Mouse (Mus musculus): ENCODE results near the gene Rnf39.

DNA sequence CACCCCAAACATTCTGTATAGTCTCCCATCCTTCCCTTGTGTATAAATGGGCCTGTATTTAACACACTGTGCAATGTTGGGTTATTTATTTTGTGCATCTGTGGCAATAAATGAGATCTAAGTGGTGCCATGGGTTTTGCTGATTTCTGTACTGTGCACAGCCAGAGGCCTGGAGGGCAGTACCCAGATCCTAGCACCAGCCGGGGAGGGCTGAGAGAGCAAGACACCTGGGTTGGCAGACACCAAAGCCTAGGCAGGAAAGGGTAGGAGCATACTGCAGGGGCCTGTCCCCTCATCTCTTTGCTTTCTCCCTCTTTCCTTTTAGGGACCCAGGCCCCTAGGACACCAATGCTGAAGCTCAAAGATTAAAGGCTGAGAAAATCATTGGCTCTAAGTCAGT is 5.6 kb downstream of the Rnf39 start:
- TF ChIP-seq CTCF (IDR thresholded peaks at IDR 0.05; ENCODE audit: low read depth, low read length), result no peak
- TF ChIP-seq POLR2A (IDR thresholded peaks at IDR 0.05; ENCODE audit: insufficient read depth, low read length), result no peak
- TF ChIP-seq EP300 (IDR thresholded peaks at IDR 0.05; ENCODE audit: insufficient read depth, low read depth, low read length), result no peak

Data from ES-Bruce4 (cell line).